Mouse (Mus musculus): ENCODE results near the gene Stk24. TPM values are rescaled to one million over a fixed set of nuclear protein-coding genes. Genes with fewer than 3 reads are reported as not detected.
A peak's percentile ranks its signal among the peaks of the same experiment; 100 is the strongest.

Gene Stk24
- polyA plus RNA-seq, 1 experiment: 37.2 TPM

DNA sequence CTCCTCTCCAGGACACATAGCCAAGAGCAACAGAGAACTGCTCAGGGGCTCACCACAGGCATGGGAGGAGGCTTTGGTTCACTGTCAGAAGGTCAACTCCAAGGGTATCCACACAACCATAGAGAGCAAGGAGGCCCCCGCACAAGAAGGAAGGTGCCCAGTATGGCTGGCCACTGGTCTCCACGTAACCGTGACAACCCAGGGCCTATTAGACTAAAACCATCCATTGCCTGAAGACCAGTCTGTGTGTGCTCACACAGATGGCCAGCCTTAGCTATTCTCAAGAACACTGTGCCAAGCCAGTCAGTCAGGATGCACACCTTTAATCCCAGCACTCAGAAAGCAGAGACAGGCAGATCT, 62.5 kb downstream of the Stk24 start:
- DNase-seq: no peak
- H3K4me3 ChIP-seq (replicated peaks; ENCODE audit: insufficient read depth, low read depth, low read length): no peak overlapping the region
- no peaks in the 10 kb centered on the region for H3K27me3 ChIP-seq (ENCODE audit: control insufficient read depth, insufficient read depth, low read length)
- peaks cover 16% of the 10 kb centered on the region for H3K4me1 ChIP-seq (ENCODE audit: control insufficient read depth, insufficient read depth, low read length)
- 0 out of 2 replicates have a peak overlapping the region, but pooled peaks have one; percentile 3 for H3K27ac ChIP-seq (ENCODE audit: insufficient read depth, low read length)
- 86% methylated on average over 3 of the region's 3 CpGs for WGBS
- no peak for TF ChIP-seq POLR2A (IDR thresholded peaks at IDR 0.05; ENCODE audit: borderline replicate concordance, insufficient read depth, low read length)
- no peak for TF ChIP-seq CTCF (IDR thresholded peaks at IDR 0.05; ENCODE audit: borderline replicate concordance, insufficient read depth, low read depth, low read length)

DNA sequence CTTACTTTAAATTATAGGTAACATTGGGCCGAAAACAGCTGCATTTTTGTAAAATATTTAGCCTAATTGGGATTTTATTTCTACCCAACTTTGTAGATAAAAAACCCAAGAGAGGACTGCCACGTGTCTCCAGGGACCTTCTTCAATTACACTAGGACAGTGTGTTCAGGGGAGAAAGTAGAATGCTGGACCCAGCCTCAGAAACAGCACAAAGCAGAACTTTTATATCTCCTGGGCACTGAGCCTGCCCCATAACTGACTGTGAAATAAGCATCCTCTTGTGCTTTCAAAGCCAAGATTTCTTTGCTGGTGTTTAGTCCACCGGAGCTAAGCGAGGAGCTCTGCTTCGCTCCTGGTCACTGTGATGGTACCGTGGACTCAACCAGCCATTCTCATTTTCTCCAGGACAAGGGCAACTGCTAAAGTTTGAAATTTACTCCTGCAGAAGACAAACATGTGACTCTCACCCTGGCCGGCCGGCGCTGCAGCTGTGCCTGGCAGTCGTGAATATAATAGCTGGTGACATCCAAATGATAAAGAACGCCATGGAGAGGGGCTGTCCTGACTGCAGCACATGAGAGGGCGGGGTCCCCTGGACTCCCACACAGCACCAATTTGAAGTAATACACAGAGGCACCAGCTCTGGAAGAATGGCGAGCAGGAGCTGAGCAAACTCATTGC, 63.0 kb downstream of the Stk24 start:
- no peak for TF ChIP-seq POLR2A (IDR thresholded peaks at IDR 0.05; ENCODE audit: borderline replicate concordance, insufficient read depth, low read length)
- no peak for TF ChIP-seq CTCF (IDR thresholded peaks at IDR 0.05; ENCODE audit: borderline replicate concordance, insufficient read depth, low read depth, low read length)
- no peak overlapping the region; the same call in 1 of the 2 replicates for H3K27ac ChIP-seq (ENCODE audit: insufficient read depth, low read length)

DNA sequence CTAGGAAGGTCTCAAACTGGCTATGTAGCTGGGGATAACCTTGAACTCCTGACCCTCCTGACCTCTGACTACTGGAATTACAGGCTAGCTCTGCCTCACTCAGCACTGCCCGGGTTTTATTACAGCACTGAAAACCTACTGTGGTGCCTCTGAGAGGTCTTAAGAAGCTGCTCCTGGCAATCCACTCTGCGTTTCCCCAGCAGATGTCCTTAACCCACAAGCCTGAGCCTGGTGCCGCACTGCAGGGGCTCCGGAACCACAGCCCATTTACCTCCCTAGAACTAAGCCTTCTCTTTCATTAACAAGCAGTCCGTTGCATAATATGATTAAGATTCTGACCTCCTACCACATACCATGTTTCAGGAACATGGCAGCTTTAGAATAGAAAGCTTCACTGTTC, 63.7 kb downstream of the Stk24 start:
- Histone ChIP-seq H3K27me3 (ENCODE audit: control insufficient read depth, insufficient read depth, low read length) (no peaks in the 10 kb centered on the region), H3K27ac (ENCODE audit: insufficient read depth, low read length) (no peak overlapping the region), H3K4me1 (ENCODE audit: control insufficient read depth, insufficient read depth, low read length) (peaks cover 21% of the 10 kb centered on the region), H3K4me3 (replicated peaks; ENCODE audit: insufficient read depth, low read depth, low read length) (no peak overlapping the region)
- TF ChIP-seq POLR2A (IDR thresholded peaks at IDR 0.05; ENCODE audit: borderline replicate concordance, insufficient read depth, low read length) (no peak), CTCF (IDR thresholded peaks at IDR 0.05; ENCODE audit: borderline replicate concordance, insufficient read depth, low read depth, low read length) (no peak)
- peak in 1 of 2 experiments; percentile 25 for DNase-seq
- WGBS: 42% methylated on average over 5 of the region's 5 CpGs

More for the DNA sequence above, 63.0 kb downstream of the Stk24 start:
- WGBS: 63% methylated on average over 13 of the region's 13 CpGs
- Histone ChIP-seq H3K4me3 (replicated peaks; ENCODE audit: insufficient read depth, low read depth, low read length) (no peak overlapping the region), H3K27me3 (ENCODE audit: control insufficient read depth, insufficient read depth, low read length) (no peaks in the 10 kb centered on the region), H3K4me1 (ENCODE audit: control insufficient read depth, insufficient read depth, low read length) (peaks cover 21% of the 10 kb centered on the region)
- no peak for DNase-seq

DNA sequence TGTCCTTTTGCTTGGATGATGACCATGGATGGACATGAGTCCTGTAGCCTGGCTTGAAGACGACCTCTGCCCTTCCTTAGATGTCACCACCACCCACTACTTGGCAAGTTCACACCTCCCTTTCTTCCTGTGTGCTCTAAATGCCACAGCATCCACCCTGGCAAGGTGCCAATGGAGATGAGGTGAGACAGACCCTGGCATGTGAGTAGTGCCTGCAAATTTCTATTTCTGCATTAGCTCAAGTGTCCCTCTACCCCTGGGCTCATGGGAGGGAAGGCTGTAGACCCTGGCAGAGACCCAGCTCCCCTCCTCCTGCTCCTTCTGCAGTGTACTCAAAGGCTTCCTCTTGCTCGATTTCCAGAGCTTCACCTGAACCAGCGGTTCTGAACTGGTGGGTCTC, 64.9 kb downstream of the Stk24 start:
- TF ChIP-seq POLR2A (IDR thresholded peaks at IDR 0.05; ENCODE audit: borderline replicate concordance, insufficient read depth, low read length): no peak
- no peak for TF ChIP-seq CTCF (IDR thresholded peaks at IDR 0.05; ENCODE audit: borderline replicate concordance, insufficient read depth, low read depth, low read length)
- no peak overlapping the region for H3K4me3 ChIP-seq (replicated peaks; ENCODE audit: insufficient read depth, low read depth, low read length)
- WGBS: 50% methylated on average over 3 of the region's 3 CpGs
- H3K4me1 ChIP-seq (ENCODE audit: control insufficient read depth, insufficient read depth, low read length): peaks cover 24% of the 10 kb centered on the region
- H3K27ac ChIP-seq (ENCODE audit: insufficient read depth, low read length): no peak overlapping the region
- DNase-seq: peak in 1 of 2 experiments; percentile 26
- no peaks in the 10 kb centered on the region for H3K27me3 ChIP-seq (ENCODE audit: control insufficient read depth, insufficient read depth, low read length)

DNA sequence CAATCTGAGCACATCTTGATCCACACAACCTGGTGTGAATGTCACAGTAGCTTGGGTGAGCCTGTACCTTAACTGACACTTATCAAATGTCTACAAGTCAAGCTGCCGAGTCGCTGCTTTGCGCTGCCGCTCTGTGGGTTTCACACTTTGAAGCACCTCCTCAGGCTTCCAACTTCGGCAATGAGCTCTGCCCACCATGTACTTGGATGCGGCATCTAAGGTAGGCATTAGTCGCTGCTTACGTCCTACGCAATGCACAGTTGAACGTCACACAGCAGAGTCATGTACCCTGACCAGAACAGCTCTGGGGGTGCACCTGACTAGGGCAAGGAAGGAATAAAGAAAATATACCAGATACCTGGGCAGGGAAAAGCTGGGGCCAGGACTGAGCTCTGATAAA, 66.5 kb downstream of the Stk24 start:
- Histone ChIP-seq H3K27ac (ENCODE audit: insufficient read depth, low read length) (no peak overlapping the region), H3K27me3 (ENCODE audit: control insufficient read depth, insufficient read depth, low read length) (no peaks in the 10 kb centered on the region), H3K4me3 (replicated peaks; ENCODE audit: insufficient read depth, low read depth, low read length) (no peak overlapping the region), H3K4me1 (ENCODE audit: control insufficient read depth, insufficient read depth, low read length) (peaks cover 24% of the 10 kb centered on the region)
- 96% methylated on average over 10 of the region's 10 CpGs for WGBS
- no peak for DNase-seq
- TF ChIP-seq CTCF (IDR thresholded peaks at IDR 0.05; ENCODE audit: borderline replicate concordance, insufficient read depth, low read depth, low read length) (no peak), POLR2A (IDR thresholded peaks at IDR 0.05; ENCODE audit: borderline replicate concordance, insufficient read depth, low read length) (no peak)

DNA sequence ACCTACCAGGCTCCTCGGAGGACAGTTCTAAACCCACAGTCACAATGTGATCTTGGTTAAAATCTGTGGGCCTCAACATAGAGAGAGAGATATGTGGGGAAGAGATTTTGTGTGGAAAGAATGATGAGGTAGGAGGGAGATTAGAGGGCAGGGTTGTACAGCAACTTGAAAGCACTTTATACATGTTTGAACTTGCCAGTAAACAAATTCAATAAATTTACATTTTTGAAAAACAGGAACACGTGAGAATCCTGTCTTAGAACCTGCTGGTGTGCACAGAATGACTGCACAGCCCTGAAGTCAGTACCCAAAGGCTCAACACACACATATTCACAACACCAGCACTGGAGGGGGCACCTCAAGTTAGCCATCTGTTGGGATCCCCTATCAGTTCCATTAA, 68.7 kb downstream of the Stk24 start:
- no peak overlapping the region for H3K4me3 ChIP-seq (replicated peaks; ENCODE audit: insufficient read depth, low read depth, low read length)
- peaks cover 24% of the 10 kb centered on the region for H3K4me1 ChIP-seq (ENCODE audit: control insufficient read depth, insufficient read depth, low read length)
- WGBS: 86% methylated on average over 2 of the region's 2 CpGs
- no peak overlapping the region for H3K27ac ChIP-seq (ENCODE audit: insufficient read depth, low read length)
- TF ChIP-seq CTCF (IDR thresholded peaks at IDR 0.05; ENCODE audit: borderline replicate concordance, insufficient read depth, low read depth, low read length) (no peak), POLR2A (IDR thresholded peaks at IDR 0.05; ENCODE audit: borderline replicate concordance, insufficient read depth, low read length) (no peak)
- no peaks in the 10 kb centered on the region for H3K27me3 ChIP-seq (ENCODE audit: control insufficient read depth, insufficient read depth, low read length)
- no peak for DNase-seq

DNA sequence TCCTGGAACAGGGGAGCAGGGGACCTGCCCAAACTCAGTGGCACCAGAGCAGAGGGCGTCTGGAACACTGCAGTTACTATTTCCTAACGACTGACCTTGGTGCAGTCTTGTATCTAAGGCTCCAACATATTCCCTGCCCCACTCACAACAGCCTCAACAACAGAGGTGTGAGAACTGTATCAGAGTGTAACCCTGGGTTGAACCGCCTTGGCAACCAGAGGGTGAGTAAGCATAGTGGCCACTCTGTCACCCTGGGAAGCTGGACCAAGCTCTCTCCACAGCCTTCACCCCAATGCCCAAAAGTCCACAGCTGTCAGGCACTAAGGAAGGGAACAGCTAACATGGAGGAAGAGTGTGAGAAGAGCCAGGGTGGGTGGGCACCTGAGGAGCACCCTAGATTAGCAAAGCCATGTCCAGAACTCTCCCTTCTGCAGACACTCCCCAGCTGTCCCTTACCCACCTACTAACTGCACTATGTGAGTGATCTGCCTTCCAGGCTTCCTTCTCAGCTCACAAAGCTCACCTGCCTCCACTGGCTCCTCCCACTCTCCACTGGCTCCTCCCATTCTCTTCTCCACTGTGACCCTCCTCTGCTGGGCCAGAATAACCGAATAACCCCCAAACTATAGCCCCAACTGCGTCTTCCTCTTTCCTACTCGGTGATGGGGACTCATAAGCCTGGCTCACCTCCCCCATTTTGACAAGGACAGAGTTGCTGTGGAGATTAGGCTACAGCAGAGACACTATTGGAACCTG, 69.3 kb downstream of the Stk24 start:
- H3K27ac ChIP-seq (ENCODE audit: insufficient read depth, low read length): no peak overlapping the region
- H3K27me3 ChIP-seq (ENCODE audit: control insufficient read depth, insufficient read depth, low read length): no peaks in the 10 kb centered on the region
- DNase-seq: no peak
- H3K4me1 ChIP-seq (ENCODE audit: control insufficient read depth, insufficient read depth, low read length): peaks cover 20% of the 10 kb centered on the region
- WGBS: 93% methylated on average over 6 of the region's 6 CpGs
- H3K4me3 ChIP-seq (replicated peaks; ENCODE audit: insufficient read depth, low read depth, low read length): no peak overlapping the region
- TF ChIP-seq POLR2A (IDR thresholded peaks at IDR 0.05; ENCODE audit: borderline replicate concordance, insufficient read depth, low read length) (no peak), CTCF (IDR thresholded peaks at IDR 0.05; ENCODE audit: borderline replicate concordance, insufficient read depth, low read depth, low read length) (no peak)

DNA sequence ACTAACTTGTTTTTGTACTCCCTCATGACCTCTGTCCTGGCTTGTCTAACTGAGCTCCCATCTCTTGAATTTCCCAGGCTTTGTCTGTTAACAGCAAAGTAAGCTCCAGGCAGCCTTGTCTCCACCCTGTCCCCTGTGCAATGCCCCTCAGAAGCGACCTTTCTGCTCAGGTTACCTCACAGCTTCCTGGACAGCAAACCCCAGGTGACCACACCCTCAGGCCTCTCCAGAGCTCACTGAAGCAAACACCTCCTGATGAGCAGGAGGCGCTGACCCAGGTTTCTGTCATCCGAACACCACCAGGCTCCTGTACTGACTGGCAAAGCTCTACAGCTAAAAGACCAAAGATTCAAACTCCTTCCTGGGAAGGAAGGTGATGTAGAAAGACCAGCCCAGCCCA, 69.9 kb downstream of the Stk24 start:
- no peaks in the 10 kb centered on the region for H3K27me3 ChIP-seq (ENCODE audit: control insufficient read depth, insufficient read depth, low read length)
- no peak overlapping the region for H3K4me3 ChIP-seq (replicated peaks; ENCODE audit: insufficient read depth, low read depth, low read length)
- no peak overlapping the region for H3K27ac ChIP-seq (ENCODE audit: insufficient read depth, low read length)
- no peak for DNase-seq
- TF ChIP-seq POLR2A (IDR thresholded peaks at IDR 0.05; ENCODE audit: borderline replicate concordance, insufficient read depth, low read length): no peak
- TF ChIP-seq CTCF (IDR thresholded peaks at IDR 0.05; ENCODE audit: borderline replicate concordance, insufficient read depth, low read depth, low read length): no peak
- H3K4me1 ChIP-seq (ENCODE audit: control insufficient read depth, insufficient read depth, low read length): peaks cover 15% of the 10 kb centered on the region
- WGBS: 79% methylated on average over 3 of the region's 3 CpGs

Data from cerebellum, adult 2 months (tissue).